Mouse (Mus musculus) heart, postnatal 25 days (tissue): ENCODE measurements around the gene Bcl7c. TPM values are rescaled to one million over a fixed set of nuclear protein-coding genes. Genes with fewer than 3 reads are reported as not detected.

Experiments used
- DNase-seq: peaks from one replicate; pipeline ENCODE4 v3.0.0; 2022; ENCODE audit warnings: low spot score
- intact Hi-C: fragments of 180-260 bp; cut with DNase I; formaldehyde crosslinking; loops from one replicate; pipeline ENCODE4 v1.15.1; 2025
- total RNA-seq, 2 experiments: library from RNA; stranded (reverse); gene quantifications; 2 replicates each; pipeline ENCODE4 v1.2.3; 2021

Gene Bcl7c
- total RNA-seq, 2 experiments from 2014 or later: 36.6 to 41.5 TPM

DNA sequence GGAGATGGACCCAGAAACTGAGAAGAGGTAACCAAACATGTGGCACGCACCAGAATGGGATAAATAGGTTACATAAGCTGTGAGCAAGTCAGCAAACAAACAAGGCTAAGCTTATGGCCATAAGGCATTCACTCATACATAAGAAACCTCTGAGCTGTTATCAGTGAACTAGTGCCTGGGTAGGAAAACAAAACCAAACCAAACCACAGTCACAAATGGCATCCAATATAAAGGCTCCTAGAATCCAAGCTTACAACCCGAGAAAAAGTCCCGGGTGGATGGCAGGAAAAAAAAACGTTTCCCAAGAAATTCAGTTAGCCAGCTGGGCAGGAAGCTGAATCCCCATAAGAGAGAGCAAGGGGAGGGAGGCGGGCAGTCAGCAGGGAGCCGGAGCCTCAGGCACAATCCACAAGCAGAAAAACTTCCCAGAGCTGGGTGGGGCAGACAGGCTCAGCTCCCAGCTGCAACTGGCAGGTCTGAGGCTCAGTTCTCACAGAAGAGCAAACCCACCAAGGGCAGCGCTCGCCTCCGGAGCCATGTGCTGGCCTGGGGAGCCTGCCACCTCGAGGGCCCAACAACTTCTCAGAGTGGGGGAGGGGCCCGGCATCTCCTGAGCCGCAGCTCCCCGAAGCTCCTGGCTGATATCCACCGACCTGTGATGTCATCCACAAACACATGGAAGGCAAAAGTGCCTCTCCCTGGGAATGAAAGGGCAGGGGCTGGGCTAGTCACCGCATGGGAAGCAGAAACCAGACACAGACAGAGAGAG lies 17.3 kb downstream of the Bcl7c start:
- intact Hi-C loops: no loop called here
- peak; percentile 76 for DNase-seq

DNA sequence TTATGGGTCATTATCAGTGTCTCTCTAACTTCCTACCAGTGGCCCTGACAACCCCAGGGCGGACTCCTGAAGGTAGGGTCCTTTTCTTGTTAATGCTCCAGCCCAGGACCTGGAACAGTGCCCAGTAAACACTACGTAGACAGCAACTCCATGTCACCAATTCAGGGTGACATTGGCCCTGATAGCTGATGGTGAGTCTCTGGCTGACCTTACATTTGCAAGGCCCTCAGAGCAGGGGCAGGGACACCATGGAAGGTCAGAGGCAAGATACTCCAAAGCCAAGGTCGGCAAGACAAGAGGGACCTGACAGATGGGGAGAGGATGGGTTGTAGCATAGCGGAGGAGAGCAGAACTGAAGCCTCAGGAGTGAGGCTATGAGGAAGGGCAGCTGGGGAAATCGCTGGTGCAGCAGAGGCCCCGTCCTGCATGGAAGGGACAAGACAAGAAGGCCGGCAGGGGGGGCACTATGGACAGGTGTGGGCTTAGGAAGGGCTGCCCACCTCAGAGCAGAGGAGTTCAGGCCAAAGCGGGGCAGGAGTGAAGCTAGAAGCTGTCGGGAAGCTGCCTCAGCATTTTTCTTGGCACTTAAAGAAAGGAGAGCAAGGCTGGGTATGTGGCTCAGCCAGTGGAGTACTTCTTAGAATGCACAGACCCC lies 19.0 kb downstream of the Bcl7c start:
- intact Hi-C loops: no loop called here
- DNase-seq: no peak

DNA sequence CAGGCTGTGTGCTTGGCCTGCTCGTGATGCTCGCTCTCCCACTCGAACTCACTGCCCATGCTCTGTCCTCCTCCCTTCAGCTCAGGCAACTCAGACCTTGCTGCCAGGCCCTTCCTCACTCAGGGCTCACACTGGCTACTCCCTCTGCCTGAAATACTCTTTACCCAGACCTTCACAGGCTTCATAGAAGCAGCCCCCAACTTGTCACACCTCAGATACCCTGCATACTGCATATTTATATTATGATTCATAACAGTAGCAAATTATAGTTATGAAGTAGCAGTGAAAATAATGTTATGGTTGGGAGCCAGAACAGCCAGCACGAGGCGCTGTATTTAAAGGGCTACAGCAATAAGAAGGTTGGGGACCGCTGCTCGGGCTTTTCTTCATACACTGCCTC lies 19.8 kb downstream of the Bcl7c start:
- intact Hi-C loops: no loop called here
- DNase-seq: no peak

DNA sequence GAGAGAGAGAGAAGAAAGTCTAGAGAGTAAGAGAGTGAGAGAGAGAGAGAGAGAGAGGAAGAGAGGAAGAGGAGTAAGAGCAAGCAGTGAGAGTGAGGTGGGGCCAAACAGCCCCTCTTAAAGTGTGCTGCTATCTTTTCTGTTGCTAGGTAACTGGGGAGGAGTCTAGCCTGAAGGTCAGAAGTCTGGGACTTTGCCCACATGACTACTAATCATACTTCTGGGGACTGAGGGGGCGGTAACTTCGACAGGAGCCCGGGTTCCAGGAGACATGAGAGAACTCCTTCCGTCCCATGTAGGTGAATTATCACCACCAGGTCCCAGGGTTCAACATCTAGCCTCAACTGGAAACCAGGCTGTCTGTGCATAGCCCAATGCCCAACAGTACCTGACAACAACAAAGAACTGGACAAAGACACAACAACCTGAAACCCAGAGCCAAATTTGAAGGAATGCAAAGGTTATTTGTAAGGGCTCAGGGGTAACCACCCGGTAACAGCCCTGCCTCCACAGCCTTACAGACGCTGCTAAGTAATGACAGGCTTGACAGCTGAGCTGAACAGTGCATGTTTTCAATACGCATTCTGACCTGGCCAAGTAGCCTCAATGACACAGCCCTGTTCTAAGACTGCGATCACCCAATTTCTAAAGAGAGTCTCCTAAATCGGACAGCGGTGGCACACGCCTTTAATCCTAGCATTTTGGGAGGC lies 21.8 kb downstream of the Bcl7c start:
- DNase-seq: no peak
- intact Hi-C loops: no loop called here

DNA sequence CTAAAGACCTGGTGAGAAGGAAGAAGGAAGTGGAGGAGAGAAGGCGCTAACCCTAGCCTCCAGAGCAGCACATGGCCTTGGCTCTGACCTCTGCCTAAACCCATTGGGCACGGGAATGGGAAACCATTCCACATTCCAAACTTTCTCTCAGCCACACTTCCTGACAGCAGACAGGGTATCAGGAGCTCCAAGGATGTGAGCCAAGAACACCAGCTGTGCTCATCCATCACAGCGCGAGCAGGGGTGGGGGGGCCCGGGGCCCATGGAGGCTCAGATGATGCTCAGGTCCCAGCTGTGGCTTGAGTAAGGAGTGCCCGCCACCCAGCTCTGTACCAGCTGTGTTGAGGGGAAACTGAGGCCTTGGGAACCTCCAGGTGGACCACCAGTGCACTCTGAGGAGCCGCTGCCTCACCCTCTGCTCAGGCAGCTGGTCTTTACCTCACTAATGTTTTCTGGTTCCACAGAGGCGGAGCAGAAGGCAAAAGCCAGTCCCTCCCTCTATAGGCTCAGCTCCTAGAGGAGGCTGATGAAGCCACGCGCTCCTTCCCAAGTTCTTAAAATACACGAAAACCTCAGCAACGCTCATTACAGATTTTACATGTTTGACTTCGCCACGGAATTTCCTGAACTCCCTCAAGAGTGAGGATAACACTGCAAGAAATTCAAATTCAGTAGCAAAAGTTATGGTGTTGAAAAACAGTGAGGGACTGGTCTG lies 23.3 kb downstream of the Bcl7c start:
- DNase-seq: no peak
- intact Hi-C loops: no loop called here

DNA sequence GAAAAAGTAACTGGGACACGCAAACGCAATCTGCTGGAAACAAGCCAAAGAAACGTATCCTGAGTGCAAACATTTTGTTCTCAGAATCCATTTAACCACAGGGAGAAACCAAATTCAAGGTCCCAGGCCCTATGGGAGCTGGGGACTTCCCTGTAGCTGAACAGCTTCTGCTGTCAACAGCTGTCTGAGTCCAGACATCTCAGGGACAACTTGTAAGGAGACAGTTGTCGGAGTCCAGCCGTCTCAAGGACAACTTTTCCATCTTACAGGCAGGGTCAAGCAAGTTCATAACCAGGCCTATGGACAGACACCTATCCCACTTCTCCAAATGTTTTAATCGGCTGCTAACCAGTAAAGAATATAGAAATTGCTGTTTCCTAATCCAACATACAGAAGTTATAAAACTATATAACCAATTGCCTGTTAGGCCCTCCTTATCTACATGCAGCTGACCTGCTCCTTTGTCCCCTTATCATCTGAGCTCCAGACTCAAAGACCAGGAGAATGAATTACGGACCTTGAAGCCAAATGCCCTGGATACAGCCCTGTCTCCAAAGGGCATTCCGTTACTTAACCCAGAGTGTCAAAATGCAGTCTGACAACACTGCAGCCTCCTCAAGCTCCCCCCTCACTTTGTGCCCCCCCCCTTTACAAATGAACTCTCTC lies 26.7 kb downstream of the Bcl7c start:
- intact Hi-C loops: no loop called here
- no peak for DNase-seq

DNA sequence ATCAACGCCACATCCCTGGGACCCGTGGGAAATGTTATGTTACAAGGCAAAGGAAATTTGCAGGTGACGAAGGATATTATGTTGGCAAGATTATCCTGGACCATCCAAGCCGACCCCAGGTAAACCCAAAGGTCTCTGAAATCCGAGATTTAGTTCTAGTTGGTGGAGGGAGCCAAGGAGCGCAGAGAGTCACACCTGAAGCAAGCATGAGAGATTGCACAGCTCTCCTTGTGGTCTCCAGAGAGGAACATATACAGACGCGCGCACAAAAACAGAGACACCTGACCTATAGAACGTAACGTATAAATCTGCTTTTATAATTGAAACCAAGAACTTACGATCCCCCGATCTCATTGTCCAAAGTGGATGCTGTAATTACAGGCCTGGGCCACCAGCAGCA lies 28.2 kb downstream of the Bcl7c start:
- intact Hi-C loops: no loop called here
- no peak for DNase-seq

DNA sequence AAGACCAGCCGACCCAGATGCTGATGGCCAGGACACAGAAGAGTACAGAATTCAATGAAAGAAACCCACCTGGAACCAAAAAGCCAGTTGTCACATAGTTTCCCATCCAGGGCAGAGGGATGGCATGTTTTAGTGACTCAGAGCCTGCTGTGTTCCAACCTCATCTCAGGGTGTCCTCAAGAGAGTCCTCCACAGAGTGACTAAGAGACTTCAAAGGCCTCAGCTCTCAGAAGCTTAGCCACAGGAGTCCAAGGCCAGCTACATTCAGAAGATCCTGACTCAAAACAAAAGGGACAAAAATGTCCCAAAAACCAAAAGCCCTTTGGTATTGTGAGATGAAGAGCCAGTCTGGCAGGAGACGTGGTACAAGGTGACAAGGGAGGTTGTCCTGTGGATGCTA lies 29.9 kb downstream of the Bcl7c start:
- DNase-seq: no peak
- intact Hi-C loops: loop anchor here (5.0 kb wide), 1 partner anchor 63 kb away; the partner anchor contains the start of gene Fbxl19

DNA sequence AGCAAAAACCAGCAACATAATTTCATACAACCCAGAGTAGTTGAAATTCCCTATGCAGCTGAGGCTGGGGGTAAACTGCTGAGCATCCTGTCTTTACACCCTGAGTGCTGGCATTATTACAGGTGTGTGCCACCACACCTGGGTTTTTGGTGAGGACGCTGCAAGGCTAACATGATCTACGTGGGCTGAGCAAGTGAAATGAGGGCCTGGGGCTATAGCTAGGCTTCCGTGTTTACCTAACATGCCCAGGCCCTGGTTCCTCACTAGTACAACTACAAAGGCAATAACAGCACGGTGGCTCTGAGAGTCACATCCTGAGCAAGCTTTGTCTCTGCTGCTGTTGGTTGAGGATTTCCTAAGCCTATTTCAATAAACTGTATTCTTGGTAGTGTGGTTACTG lies 31.1 kb downstream of the Bcl7c start:
- no peak for DNase-seq
- intact Hi-C loops: loop anchor here (5.0 kb wide), 1 partner anchor 65 kb away; the partner anchor contains the start of gene Fbxl19

DNA sequence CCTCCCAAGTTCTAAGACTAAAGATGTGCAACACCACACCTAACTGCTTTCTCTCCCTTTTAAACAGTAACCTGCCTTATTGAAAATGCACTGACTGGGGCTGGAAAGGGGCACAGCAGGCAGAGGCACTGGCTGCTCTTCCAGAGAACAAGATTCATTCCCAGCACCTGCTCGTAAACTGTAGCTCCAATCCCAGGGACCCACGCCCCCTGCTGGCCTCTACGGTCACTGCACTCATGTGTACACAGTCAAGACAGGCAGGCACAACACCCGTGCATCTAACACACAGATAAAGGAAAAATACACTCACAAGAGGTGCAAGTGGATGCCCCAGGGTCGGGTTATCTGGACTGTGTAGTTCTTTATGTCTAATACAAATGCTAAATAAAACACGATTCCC lies 31.7 kb downstream of the Bcl7c start:
- intact Hi-C loops: loop anchor here (5.0 kb wide), 1 partner anchor 65 kb away; the partner anchor contains the start of gene Fbxl19
- DNase-seq: no peak

DNA sequence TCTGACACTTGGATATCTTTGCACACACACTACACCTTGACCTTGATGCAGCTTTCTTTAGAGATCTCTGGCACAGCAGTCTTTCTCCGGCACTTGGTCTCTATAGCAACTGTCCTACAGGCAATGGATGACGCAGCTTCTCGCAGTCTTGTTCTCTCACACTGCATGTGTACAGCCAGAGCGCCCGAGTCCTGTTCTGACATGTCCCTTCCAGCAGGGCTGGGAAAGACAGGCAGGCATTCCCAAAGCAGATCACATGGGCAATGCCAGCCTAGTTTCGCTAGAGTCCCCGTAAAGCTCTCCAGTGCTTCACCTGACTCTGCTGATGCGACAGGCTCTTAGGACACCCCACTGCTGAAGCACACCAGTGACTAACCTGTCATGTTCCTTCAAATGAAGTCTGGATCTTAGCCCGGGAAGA lies 33.3 kb downstream of the Bcl7c start:
- intact Hi-C loops: loop anchor here (1.0 to 5.0 kb wide), 3 partner anchors 33 to 85 kb away; partner anchors contain the start of genes Bcl7c and Fbxl19
- no peak for DNase-seq

DNA sequence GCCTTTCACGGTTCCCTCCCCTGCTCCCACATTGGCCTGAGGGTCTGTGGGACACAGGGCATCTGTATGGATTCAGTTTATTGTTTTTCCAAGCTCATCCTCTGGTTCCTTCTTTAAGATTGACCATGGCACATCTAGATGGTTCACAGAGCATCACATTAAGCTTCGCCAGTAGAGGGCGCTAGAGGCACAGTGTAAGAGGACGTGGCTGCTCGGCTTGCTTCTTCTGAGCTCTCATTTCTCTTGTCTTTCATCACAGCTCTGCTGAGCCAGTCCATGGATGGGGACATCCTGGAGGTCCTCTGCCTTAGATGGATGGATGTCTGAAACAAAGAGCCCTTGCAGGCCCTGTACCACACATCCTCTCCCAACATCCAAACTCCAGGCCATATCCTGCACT lies 33.8 kb downstream of the Bcl7c start:
- intact Hi-C loops: loop anchor here (1.0 to 5.0 kb wide), 3 partner anchors 33 to 86 kb away; partner anchors contain the start of genes Bcl7c and Fbxl19
- DNase-seq: peak; percentile 58

DNA sequence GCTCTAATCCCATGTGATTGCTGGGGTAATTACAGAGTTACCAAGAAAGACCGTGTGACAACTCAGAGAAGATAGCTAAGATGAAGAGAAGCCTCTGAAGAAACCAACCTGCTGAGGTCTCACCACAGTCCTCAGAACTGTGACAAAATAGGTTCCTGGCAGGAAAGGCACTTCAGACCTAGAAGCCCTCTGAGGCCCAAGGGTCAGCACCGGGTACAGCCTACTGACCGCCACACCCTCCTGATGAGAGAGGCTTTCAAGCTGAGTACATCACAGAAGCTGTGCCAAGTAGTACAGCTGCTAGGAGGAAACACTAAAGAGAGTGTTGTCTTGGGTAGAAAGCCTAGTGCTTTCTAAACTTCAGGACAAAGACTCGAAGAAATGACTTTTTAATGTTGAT lies 36.0 kb downstream of the Bcl7c start:
- intact Hi-C loops: no loop called here
- no peak for DNase-seq

DNA sequence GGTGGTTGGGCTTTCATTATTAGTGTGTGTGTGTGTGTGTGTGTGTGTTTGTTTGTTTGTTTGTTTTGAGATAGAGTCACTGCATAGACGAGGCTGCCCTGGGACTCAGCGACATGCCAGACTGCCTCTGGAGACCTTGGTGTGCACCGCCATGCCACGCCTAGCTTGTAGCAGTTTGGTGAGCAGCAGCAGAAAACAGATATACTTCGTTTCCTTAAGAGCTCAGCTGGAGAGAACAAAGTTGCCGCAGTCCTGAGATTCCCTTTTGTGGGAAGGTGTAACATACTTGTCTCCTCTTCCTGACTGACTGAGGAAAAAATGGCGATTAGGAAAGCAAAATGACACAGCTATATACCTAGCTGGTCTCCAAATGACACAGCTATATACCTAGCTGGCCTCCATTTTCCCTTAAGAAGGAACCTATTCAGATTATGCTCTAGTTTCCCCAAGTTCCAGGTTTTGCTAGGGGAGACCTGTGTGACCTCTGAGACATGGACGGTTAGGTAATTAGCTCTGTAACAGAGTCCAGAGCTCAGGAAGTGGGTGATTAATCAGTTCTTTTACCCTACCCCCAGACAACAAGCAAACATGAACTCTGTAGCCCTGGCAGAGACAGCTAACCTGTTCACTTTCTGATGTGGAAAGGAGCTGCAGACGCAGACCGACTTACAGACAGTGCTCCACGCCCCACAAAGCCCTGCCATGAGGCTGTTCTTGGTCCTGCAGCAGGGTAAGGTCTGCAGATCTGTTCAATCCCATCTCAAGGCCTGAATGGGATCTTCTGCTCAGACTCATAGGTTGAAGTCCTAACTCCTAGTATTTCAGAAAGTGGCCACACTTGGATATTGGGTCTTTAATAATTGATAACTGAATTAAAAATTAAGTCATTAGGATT lies 36.6 kb downstream of the Bcl7c start:
- intact Hi-C loops: no loop called here
- DNase-seq: no peak

DNA sequence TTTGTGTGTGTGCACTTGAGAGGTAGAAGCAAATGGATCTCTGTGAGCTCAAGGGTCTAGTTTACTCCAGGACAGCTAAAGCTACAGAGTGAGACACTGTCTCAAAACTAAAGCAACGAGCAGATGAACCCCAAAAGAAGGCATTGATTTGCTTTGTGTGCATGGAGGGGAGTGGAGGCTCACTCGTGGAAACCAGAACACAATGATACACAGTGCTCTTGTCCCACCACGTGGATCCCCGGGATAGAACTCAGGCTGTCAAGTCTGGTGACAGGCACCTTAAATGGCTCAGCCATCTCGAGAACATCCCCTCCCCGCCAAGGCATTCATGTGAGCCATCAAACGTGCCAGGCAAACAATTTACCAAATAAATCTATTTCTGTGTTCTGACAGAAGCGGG lies 41.6 kb downstream of the Bcl7c start:
- no peak for DNase-seq
- intact Hi-C loops: no loop called here

DNA sequence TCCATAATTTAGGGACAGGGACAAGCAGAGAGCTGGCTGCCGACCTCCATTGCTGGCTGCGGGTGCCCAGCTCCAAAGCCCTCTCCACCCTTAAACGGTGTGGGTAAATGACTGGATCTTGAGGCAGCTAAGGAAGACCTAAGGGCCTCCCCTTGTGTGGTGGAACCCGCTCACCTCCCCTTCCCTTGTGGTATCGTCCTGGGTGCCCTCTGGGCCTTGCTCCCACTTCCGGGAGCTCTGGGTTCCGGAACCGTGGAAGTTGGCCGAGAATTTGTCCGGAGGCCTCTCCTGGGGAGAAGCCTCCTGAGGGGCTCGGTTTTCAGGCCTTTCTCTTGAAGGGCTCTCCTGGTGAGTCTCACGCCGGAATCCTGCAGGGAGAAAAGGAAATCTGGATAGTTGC lies 42.1 kb downstream of the Bcl7c start:
- DNase-seq: no peak
- intact Hi-C loops: no loop called here

DNA sequence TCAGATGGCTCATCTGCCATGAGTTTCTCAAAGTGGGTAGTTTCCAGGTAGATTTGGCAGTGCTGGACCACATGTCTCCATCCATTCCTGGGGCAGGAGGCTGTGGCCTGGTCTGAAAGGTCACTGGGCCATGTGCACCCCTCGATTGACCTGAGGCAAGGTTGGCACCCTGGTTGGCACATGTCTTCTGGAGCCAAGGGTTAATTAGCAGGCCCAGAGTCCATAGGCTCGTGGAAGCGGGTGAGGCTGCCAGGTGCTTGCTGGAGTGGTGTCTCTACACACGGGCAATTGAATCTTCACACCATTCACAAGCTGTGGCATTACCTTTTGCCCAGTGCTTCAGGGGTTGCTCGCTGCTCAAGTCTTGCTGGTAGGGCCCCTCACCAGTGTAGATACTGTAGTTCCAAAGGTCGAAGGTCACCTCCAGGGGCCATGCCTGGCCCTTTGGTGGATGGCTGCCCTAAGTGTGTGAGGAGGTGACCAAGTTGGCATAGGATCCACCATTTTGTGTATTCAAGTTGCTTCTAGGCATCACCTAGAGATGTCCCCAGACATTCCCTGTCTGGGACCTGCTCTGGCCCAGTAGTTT lies 42.6 kb downstream of the Bcl7c start:
- intact Hi-C loops: no loop called here

DNA sequence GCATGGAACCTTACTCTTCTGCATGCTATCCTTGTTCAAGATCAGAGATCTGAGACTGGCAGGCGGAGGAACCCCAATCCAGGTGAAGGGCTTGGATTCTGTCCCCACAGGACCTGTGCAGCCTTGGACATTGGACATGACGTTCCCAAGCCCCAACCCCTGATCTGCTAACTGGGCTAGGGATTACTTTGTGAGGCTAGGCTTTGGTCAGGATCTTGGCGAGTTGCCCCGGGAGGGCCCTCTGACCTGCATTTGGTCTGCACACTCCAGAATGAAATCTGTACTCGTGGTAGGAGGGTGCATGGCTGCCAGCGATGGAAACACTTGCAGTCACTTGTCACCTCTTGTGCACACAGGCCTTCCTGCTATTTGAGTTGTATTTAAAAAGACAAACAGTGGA lies 45.8 kb downstream of the Bcl7c start:
- no peak for DNase-seq

More for the DNA sequence above, 42.6 kb downstream of the Bcl7c start:
- DNase-seq: no peak

More for the DNA sequence above, 45.8 kb downstream of the Bcl7c start:
- intact Hi-C loops: no loop called here
